Mouse (Mus musculus): Measurements from ENCODE around the gene Naglu. TPM values are rescaled to one million over a fixed set of nuclear protein-coding genes. Genes with fewer than 3 reads are reported as not detected.

Naglu gene
- 6.9 TPM for polyA plus RNA-seq (2015; fragmentation: Illumina TruSeq; extraction: RNeasy Lipid Tissue Mini Kit (QIAGEN cat#74804); ENCODE audit: insufficient read depth, low replicate concordance)

GRCm38 (mm10) chr11:101069391-101070188 lies at the start of gene Naglu:
Gene Naglu (plus strand): TSS chr11:101070012.

DNA sequence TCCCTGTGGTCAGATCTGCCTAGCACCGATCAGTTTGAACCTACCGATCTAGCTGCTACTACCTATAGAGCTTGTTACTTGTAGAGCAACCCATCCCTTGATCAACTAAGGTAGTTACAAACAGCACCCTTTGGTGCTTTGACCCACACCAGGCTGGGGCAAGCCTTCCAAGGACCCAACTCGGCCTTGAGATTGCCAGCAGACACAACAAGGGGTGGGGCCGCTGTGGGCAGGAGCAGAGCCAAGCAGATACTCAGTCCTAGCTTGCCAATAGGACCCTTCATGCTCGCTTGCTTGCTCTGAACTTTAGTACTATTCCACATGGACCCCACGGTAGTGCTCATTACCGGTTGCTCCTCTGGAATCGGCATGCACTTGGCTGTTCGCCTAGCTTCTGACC lies 8.3 kb downstream of the Naglu start, which contains the start of gene Hsd17b1:
TSS of gene Hsd17b1 (plus strand) at position 291 of the 400 bp plus-strand sequence.

GRCm38 (mm10) chr11:101082208-101083082 lies 12.6 kb downstream of the Naglu start, which contains the start of gene Coasy:
Gene Coasy (plus strand): TSS chr11:101082565.

GRCm38 (mm10) chr11:101086756-101087681 lies 17.2 kb downstream of the Naglu start, which contains the start of gene Mlx:
Gene Mlx (plus strand): TSS chr11:101087277.

DNA sequence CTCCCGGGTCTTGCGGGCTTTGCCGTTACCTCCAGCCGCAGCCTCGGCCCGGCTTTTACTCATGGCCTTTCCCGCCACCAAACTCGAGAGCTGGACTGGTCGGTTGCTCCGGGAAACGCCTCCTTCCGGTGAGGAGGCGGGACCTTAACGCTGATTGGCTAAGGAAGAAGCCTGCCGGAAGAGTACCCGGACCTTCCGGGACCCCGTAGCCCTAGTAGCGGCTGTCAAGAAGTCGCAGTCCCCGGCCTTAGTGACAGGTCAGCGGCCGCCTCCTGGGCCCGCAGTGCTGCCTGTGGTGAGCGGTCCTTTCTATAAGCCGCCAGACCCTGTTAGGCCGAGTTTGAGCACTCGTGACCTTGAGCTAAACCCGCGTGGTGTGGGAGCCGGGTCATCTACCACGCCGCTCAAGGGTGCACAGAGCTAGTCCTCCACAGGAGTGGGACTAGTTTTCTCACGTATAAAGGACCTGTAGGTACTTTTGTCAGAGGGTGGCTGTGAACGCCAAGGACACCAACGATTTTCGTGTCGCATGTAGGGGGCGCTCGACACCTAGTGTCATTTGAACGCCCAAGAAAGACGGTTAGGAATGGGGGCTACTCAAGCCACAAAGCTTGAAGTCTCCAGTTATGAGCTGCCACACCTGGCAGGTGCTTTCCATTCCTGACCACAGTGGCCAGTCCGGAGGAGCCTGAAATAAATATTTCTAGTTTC lies 25.7 kb downstream of the Naglu start, which contains the start of gene Psmc3ip:
TSS of gene Psmc3ip (minus strand) at position 123 of the 711 bp plus-strand sequence.

DNA sequence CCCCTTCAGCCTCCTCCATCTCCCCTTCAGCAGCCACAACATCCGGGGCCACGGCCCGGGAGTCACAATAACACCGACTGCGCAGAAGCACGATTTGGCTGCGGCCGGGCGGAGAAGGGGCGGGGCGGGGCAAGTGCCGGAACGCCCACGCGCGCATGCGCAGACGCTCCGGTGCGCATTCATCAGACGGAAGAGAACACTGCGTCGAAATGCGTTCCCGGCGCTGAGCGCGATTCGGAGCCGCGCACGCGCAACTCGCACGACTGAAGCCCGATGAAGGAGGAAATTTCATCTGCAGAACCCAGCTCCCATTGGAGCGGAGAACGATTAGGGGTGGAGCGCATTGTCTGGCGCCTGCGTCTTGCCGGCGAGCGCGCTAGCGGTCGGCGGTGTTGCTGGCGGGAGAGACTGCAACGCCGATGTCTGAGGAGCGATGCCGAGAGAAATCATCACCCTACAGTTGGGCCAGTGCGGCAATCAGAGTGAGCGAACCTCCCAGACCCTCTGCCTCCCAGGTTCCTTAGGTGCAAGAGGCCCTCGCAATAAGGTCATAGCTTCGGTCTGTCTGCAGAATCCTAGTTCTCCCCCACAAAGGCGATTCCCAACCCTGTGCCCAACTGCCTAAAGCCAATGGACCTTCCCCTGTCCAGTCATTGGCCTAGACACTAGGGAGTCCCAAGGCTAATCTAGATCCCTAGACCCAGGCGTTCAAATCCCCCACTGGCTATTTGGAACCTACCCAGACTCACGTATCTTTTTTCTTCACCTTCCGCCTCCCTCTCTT lies 50.1 kb downstream of the Naglu start, which contains the start of the genes Retreg3 and Tubg1:
TSS of gene Retreg3 (minus strand) at position 133 of the 784 bp plus-strand sequence.
TSS of gene Tubg1 (plus strand) at position 178 of the 784 bp plus-strand sequence.

Other genes with a start within 250 kb of the Naglu start
- gene Stat5b, start 219.3 kb upstream of the Naglu start, polyA plus RNA-seq (2015; fragmentation: Illumina TruSeq; extraction: RNeasy Lipid Tissue Mini Kit (QIAGEN cat#74804); ENCODE audit: insufficient read depth, low replicate concordance) = 26.7 TPM
- gene Stat5a, start 210.7 kb upstream of the Naglu start, polyA plus RNA-seq (2015; fragmentation: Illumina TruSeq; extraction: RNeasy Lipid Tissue Mini Kit (QIAGEN cat#74804); ENCODE audit: insufficient read depth, low replicate concordance) = 14.3 TPM
- gene Stat3, start 130.5 kb upstream of the Naglu start, polyA plus RNA-seq (2015; fragmentation: Illumina TruSeq; extraction: RNeasy Lipid Tissue Mini Kit (QIAGEN cat#74804); ENCODE audit: insufficient read depth, low replicate concordance) = 99.4 TPM
- gene Cavin1, start 99.1 kb upstream of the Naglu start, polyA plus RNA-seq (2015; fragmentation: Illumina TruSeq; extraction: RNeasy Lipid Tissue Mini Kit (QIAGEN cat#74804); ENCODE audit: insufficient read depth, low replicate concordance) = 27.5 TPM
- gene Atp6v0a1, start 60.6 kb upstream of the Naglu start, polyA plus RNA-seq (2015; fragmentation: Illumina TruSeq; extraction: RNeasy Lipid Tissue Mini Kit (QIAGEN cat#74804); ENCODE audit: insufficient read depth, low replicate concordance) = 47.4 TPM
- gene Hsd17b1, start 8.4 kb downstream of the Naglu start, polyA plus RNA-seq (2015; fragmentation: Illumina TruSeq; extraction: RNeasy Lipid Tissue Mini Kit (QIAGEN cat#74804); ENCODE audit: insufficient read depth, low replicate concordance) = 0.70 TPM
- gene Coasy, start 12.6 kb downstream of the Naglu start, polyA plus RNA-seq (2015; fragmentation: Illumina TruSeq; extraction: RNeasy Lipid Tissue Mini Kit (QIAGEN cat#74804); ENCODE audit: insufficient read depth, low replicate concordance) = 10.9 TPM
- gene Mlx, start 17.3 kb downstream of the Naglu start, polyA plus RNA-seq (2015; fragmentation: Illumina TruSeq; extraction: RNeasy Lipid Tissue Mini Kit (QIAGEN cat#74804); ENCODE audit: insufficient read depth, low replicate concordance) = 64.9 TPM
- 5.5 TPM for gene Psmc3ip, start 25.4 kb downstream of the Naglu start, polyA plus RNA-seq (2015; fragmentation: Illumina TruSeq; extraction: RNeasy Lipid Tissue Mini Kit (QIAGEN cat#74804); ENCODE audit: insufficient read depth, low replicate concordance)
- 94.9 TPM for gene Retreg3, start 49.9 kb downstream of the Naglu start, polyA plus RNA-seq (2015; fragmentation: Illumina TruSeq; extraction: RNeasy Lipid Tissue Mini Kit (QIAGEN cat#74804); ENCODE audit: insufficient read depth, low replicate concordance)
- 7.7 TPM for gene Tubg1, start 49.9 kb downstream of the Naglu start, polyA plus RNA-seq (2015; fragmentation: Illumina TruSeq; extraction: RNeasy Lipid Tissue Mini Kit (QIAGEN cat#74804); ENCODE audit: insufficient read depth, low replicate concordance)
- 1.6 TPM for gene Tubg2, start 85.9 kb downstream of the Naglu start, polyA plus RNA-seq (2015; fragmentation: Illumina TruSeq; extraction: RNeasy Lipid Tissue Mini Kit (QIAGEN cat#74804); ENCODE audit: insufficient read depth, low replicate concordance)
- gene Cntnap1, start 100.5 kb downstream of the Naglu start, polyA plus RNA-seq (2015; fragmentation: Illumina TruSeq; extraction: RNeasy Lipid Tissue Mini Kit (QIAGEN cat#74804); ENCODE audit: insufficient read depth, low replicate concordance) = 0.69 TPM
- gene Plekhh3, start 101.3 kb downstream of the Naglu start, polyA plus RNA-seq (2015; fragmentation: Illumina TruSeq; extraction: RNeasy Lipid Tissue Mini Kit (QIAGEN cat#74804); ENCODE audit: insufficient read depth, low replicate concordance) = 0.40 TPM
- not detected for gene Ccr10, start 105.4 kb downstream of the Naglu start, polyA plus RNA-seq (2015; fragmentation: Illumina TruSeq; extraction: RNeasy Lipid Tissue Mini Kit (QIAGEN cat#74804); ENCODE audit: insufficient read depth, low replicate concordance)
- gene Ezh1, start 156.5 kb downstream of the Naglu start, polyA plus RNA-seq (2015; fragmentation: Illumina TruSeq; extraction: RNeasy Lipid Tissue Mini Kit (QIAGEN cat#74804); ENCODE audit: insufficient read depth, low replicate concordance) = 58.1 TPM
- 39.4 TPM for gene Ramp2, start 176.0 kb downstream of the Naglu start, polyA plus RNA-seq (2015; fragmentation: Illumina TruSeq; extraction: RNeasy Lipid Tissue Mini Kit (QIAGEN cat#74804); ENCODE audit: insufficient read depth, low replicate concordance)
- 112 TPM for gene Vps25, start 183.7 kb downstream of the Naglu start, polyA plus RNA-seq (2015; fragmentation: Illumina TruSeq; extraction: RNeasy Lipid Tissue Mini Kit (QIAGEN cat#74804); ENCODE audit: insufficient read depth, low replicate concordance)
- gene Wnk4, start 190.6 kb downstream of the Naglu start, polyA plus RNA-seq (2015; fragmentation: Illumina TruSeq; extraction: RNeasy Lipid Tissue Mini Kit (QIAGEN cat#74804); ENCODE audit: insufficient read depth, low replicate concordance) = 1.3 TPM
- gene Cntd1, start 209.0 kb downstream of the Naglu start, polyA plus RNA-seq (2015; fragmentation: Illumina TruSeq; extraction: RNeasy Lipid Tissue Mini Kit (QIAGEN cat#74804); ENCODE audit: insufficient read depth, low replicate concordance) = 1.3 TPM
- gene Coa3, start 209.1 kb downstream of the Naglu start, polyA plus RNA-seq (2015; fragmentation: Illumina TruSeq; extraction: RNeasy Lipid Tissue Mini Kit (QIAGEN cat#74804); ENCODE audit: insufficient read depth, low replicate concordance) = 44.5 TPM
- 156 TPM for gene Becn1, start 232.3 kb downstream of the Naglu start, polyA plus RNA-seq (2015; fragmentation: Illumina TruSeq; extraction: RNeasy Lipid Tissue Mini Kit (QIAGEN cat#74804); ENCODE audit: insufficient read depth, low replicate concordance)
- gene Psme3, start 246.2 kb downstream of the Naglu start, polyA plus RNA-seq (2015; fragmentation: Illumina TruSeq; extraction: RNeasy Lipid Tissue Mini Kit (QIAGEN cat#74804); ENCODE audit: insufficient read depth, low replicate concordance) = 225 TPM

All from spleen, adult 10 weeks (tissue).